Mouse (Mus musculus) splenic B cell, adult 2 months (primary cell): ENCODE data around the gene Gtf2ird1.
A peak's percentile ranks its signal among the peaks of the same experiment; 100 is the strongest.
"Not testable (repeated sequence)": the region's sequence is repeated elsewhere in the genome, so short reads cannot be mapped to it uniquely, and the experiment has no call there.

Source experiments
- DNase-seq: peaks from one replicate; pipeline ENCODE4 v3.0.0-alpha.2; 2011; ENCODE audit warnings: low read depth, low spot score
- H3K27me3 ChIP-seq: 2 replicates; pipeline ENCODE4 v1.6.1; 2012; ENCODE audit warnings: mild to moderate bottlenecking, low read length, moderate library complexity, mixed read lengths; ENCODE audit not compliant: control insufficient read depth, poor library complexity, insufficient read depth, severe bottlenecking
- H3K36me3 ChIP-seq: 2 replicates; pipeline ENCODE4 v1.6.1; 2012; ENCODE audit warnings: mild to moderate bottlenecking, low read length, moderate library complexity, mixed read lengths; ENCODE audit not compliant: control insufficient read depth, poor library complexity, insufficient read depth, severe bottlenecking

Gene Gtf2ird1

DNA sequence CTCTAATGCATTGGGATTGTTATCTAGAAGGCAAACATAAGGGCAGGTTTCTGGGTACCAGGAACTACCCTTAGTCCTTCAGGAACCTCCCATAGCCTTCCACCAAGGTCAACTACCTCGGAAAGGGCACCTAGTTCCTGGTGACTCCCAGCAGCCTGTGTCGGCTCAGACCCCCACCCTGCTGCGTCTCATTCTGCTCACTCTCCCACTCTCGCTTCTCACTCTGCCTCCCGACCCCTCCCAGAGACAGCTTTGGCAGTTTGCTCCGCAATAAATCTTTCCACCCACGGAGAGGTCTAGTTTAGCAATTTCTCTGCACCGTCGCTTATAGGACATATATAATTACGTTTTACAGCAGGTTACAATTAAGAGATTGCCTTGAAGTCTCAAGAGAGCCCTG lies 31.5 kb upstream of the Gtf2ird1 start:
- Histone ChIP-seq H3K27me3 (no peaks in the 10 kb centered on the region), H3K36me3 (no peaks in the 10 kb centered on the region)
- DNase-seq: no peak

DNA sequence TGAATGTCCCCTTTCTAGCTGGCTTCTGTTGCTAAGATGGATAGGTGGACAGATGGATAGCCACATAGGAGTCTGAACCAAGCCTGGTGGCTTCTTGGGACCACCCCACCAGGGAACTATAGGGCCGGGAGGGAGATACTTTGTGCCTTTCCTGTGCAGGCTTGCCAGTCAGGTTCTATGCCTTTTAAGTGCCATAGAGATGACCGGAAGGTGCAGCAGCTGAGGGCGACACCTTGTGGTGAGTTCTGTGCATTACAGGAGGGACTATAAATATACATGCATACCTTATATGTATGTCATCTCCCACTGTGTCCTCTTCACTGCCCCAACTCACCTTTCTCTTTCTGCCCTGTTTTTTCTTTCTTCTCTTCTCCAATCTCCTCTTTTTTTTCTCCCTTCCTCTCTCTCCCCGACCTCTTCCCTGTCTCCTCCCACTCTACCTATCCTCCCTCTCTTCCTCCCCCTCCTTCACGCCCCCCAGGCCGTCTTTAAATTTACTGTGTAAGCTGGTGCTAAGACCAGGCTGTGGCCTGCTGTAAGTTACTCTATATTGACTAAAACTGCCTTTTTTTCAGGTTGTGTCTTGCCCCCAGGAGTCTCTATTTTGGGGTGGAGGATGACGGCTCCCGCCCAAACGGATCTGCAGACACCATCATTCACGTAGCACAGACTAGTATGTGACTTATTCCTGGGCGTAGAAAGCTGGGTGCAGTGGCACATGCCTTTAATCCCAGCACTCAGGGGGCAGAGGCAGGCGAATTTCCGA lies 29.6 kb upstream of the Gtf2ird1 start:
- peak; percentile 89 for DNase-seq
- Histone ChIP-seq H3K36me3 (no peaks in the 10 kb centered on the region), H3K27me3 (no peaks in the 10 kb centered on the region)

DNA sequence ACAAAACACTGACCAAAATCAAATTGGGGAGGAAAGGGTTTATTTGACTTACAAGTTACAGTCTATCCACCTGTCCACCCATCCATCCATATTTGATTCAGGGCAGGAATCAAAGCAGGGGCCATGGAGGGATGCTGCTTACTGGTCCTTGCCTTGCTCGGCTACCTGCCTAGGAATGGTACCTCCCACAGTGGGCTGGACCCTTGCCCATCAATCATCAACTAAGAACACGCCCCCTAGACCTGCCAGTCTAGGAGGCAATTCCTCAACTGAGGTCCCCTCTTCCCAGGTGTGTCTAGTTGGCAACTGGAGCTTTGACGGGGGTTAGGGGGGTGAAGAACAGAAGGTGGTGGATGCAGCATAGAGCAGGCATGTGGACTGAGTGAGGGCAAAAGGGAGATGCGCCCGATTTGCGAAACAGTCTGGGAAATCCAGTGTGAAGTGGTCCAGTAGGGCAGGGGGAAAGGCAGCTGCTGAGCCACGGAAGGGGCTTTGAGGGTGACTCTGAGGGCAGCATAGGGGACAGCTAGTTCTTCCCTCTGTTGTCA lies 28.7 kb upstream of the Gtf2ird1 start:
- Histone ChIP-seq H3K36me3 (no peaks in the 10 kb centered on the region), H3K27me3 (no peaks in the 10 kb centered on the region)
- no peak for DNase-seq

DNA sequence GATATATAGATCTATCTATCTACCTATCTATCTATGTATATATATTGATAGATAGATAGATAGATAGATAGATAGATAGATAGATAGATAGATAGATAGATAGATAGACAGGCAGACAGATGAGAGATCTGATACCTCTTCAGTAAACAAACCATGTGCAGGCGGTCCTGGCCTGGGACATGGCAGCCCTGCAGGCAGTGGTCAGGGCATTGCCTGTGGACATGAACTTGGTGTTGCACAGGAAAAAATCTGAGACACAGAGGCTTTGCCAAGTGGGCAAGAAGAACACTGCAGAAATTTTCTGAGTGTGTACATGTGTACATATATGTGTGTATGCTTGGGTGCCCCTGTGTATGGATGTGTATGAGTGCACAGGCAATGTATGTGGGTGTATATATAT lies 26.8 kb upstream of the Gtf2ird1 start:
- Histone ChIP-seq H3K36me3 (no peaks in the 10 kb centered on the region), H3K27me3 (no peaks in the 10 kb centered on the region)
- DNase-seq: no peak

DNA sequence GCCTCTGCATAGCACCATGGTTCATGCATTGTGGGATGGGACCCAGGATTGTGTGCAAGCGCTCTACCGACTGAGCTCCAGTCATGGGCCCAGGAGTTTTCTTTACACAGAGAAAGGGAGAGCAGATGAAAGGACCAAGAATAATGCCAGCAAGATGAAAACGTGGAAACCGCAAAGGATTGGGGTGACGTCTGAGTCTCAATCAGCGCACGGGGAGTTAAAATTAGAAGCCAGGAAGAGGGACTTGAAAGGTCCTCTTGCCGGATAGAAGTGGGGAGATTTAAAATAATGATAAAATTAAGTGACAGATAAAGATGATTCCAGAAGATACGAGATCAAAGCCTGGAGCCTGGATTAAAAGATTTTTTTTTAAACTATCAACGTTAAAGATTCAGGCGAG lies 25.8 kb upstream of the Gtf2ird1 start:
- Histone ChIP-seq H3K36me3 (no peaks in the 10 kb centered on the region), H3K27me3 (no peaks in the 10 kb centered on the region)
- DNase-seq: no peak

DNA sequence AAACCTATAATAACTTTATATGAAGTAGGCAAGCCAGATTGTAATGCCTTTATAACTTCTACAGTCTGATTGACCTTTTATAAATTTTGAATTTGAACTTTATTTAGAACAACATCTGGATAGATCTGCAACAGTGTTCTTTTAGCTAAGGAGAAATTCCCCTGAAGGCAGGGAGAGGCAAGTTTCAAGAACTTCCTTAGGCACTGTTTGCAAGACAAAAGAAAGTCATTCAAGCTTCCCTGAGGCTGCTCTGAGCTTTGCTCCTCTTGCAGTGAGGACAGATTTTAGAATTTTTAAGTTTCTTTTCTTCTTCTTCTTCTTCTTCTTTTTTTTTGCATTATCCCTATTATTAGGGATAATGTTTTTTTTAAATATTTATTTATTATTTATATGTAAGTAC lies 22.4 kb upstream of the Gtf2ird1 start:
- H3K36me3 ChIP-seq, H3K27me3 ChIP-seq, DNase-seq: not testable (repeated sequence)

DNA sequence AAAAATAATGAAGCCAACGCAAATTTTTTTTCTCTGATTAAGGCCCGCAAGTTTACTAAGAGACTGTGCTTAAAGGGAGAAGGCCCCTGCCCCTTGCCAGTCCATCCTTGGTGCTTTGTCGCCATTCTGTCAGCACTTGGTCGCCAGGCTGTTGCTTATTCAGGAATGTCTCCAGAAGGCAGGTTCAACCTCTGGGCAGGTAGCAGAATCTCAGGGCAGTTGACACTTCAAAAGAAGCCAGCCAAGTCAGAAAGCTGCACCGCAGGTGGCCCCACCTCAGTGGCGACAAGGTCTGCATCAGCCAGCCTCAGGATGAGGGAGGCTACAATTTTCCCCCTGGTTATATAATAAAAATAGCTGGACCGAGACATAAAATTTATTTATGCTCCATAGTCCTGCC lies 19.2 kb upstream of the Gtf2ird1 start:
- DNase-seq, H3K36me3 ChIP-seq, H3K27me3 ChIP-seq: not testable (repeated sequence)

DNA sequence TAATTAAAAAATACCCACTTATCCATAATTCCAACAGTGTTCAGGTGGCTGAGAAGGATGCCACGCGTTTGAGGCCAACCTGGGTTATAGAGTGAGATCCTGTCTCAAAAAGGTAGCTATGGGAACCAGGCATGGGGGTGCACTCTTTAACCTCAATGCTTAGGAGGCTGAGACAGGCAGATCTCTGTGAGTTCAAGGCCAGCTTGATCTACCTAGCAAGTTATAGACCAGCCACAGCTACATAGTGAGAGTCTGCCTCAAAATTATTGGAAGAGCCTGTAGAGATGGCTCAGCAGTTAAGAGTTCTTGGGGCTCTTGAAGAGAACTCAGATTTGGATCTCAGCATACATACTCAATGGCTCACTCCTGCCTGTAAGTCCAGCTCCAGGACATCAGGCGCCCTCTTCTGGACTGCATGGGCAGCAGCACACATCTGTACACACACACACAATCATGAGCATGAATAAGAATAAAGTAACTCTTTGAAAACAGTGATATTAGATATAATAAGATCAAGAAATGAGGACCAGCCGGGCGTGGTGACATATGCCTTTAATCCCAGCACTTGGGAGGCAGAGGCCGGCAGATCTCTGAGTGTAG lies 18.6 kb upstream of the Gtf2ird1 start:
- no peaks in the 10 kb centered on the region for H3K27me3 ChIP-seq
- H3K36me3 ChIP-seq: no peaks in the 10 kb centered on the region
- DNase-seq: no peak

DNA sequence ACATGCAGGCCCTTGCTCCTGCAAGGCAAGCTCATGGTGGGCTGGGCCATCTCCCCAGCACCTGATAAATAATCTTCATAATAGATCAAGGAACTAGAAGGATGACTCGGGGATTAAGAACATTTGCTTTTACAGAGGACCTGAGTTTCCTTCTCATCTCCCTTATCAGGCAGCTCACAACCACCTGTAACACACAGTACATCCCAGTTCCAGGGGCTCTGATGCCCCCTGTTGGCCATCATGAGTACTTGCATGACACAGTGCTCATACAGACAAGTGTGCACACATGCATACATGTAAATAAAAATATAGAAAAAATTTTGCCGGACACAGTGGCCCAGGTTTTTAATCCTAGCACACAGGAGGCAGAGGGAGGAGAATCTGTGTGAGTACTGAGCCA lies 17.4 kb upstream of the Gtf2ird1 start:
- Histone ChIP-seq H3K36me3 (no peaks in the 10 kb centered on the region), H3K27me3 (no peaks in the 10 kb centered on the region)
- DNase-seq: no peak

DNA sequence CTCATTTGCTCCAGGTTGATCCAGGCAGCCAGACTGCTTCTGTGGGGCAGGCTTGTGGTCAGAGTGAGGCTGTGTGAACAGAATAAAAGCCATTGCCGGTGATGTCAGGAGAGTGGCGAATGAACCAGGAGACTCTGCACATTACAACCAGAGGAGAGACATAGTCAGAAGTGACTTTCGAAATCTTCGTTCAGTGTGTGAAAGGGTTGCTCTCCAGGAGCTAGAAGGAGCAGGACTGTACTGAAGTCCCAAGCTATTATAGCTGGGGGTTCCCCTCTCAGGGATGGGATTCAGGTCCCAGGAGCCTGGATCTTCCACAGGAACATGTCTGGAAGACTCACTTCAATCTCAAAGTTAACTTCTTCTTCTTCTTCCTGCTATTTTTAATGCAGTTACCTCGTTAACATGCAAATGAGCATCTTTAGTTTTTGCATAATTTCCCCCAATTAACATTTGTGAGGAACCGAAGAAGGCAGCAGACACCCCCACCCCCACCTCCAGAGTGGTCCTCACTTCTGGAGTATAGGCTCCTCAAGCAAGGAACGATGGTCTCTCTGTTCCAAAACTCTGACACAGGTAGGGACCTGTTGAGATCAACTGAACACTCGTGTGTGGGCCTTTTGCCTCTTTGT lies 14.1 kb upstream of the Gtf2ird1 start:
- no peak for DNase-seq
- H3K36me3 ChIP-seq: no peaks in the 10 kb centered on the region
- no peaks in the 10 kb centered on the region for H3K27me3 ChIP-seq

DNA sequence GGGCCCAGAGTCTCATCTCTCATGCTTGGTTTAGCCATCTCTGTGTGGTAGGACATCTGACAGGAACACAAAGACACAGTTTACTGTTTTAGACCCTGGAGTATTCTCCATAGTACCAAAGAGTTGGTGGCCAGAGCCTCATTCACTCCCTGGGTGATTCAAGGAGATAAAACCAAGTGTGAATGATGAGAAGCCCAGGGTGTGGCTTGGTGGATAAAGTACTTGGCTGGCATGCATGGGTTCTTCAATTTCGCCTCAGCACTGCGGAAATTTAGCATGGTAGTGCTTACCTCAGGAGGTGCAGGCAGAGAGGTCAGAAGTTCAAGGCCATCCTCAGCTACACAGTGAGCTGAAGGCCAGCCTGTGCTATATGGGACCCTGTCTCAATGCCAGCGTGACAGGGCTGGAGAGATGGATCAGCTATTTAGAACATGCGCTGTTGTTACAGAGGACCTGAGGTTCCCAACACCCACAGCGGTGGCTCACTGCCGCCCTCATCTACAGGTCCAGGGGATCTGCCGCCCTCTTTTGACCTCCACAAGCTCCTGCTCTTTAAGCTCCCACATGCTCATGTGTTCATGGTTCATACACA lies 13.1 kb upstream of the Gtf2ird1 start:
- H3K27me3 ChIP-seq: no peaks in the 10 kb centered on the region
- no peaks in the 10 kb centered on the region for H3K36me3 ChIP-seq
- DNase-seq: no peak

DNA sequence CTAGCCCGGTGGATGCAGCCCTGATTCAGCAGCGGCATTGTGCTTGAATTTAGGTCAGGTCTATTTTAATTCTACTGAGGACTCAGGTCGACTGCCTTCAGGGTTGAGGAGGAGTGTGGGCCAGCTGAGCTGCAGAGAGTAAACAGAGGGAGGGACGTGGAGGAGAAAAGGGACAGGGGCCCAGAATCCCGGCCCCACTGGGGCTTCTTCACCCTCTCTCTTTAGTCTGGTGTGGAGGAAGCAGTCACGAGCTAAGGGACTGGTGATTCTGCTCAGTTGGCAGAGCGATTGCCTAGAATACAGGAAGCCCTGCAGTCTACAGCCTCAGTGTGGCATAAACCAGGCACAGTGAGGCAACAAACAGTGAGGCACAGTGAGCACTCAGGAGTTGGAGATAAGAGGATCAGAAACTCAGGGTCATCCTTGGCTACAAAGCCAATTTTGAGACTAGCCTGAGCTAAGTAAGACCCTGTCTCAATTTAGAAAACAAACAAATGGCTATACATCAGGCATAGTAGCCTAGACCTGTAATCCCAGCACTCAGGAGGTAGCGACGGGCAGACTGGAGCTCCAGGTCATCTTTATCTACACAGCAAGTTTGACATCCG lies 11.7 kb upstream of the Gtf2ird1 start:
- DNase-seq: no peak
- H3K36me3 ChIP-seq: no peaks in the 10 kb centered on the region
- H3K27me3 ChIP-seq: no peaks in the 10 kb centered on the region

DNA sequence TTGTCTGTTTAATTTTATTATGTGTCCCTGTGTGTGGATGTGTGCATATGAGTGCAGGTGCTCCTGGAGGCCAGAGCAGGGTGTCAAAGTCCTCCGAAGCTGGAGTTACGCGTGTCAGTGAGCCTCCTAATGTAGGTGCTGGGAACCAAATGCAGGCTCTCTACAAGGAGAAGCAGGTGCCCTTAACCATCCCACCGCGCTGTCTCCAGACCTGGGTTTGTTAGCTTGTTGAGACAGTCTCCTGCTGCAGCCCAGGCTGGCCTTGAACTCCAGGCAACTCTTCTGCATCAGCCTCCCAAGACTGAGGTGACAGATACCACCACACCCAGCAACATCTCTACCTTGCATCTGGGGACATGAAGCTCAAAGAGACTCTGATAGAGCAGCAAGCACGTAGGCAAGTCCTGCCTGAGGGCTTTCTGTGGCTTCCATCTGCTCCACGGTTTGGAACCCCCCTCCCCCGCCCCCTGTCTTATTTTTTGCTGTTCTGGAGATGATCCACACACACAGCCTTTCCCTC lies 10.6 kb upstream of the Gtf2ird1 start:
- no peak for DNase-seq
- no peaks in the 10 kb centered on the region for H3K36me3 ChIP-seq
- H3K27me3 ChIP-seq: no peaks in the 10 kb centered on the region

DNA sequence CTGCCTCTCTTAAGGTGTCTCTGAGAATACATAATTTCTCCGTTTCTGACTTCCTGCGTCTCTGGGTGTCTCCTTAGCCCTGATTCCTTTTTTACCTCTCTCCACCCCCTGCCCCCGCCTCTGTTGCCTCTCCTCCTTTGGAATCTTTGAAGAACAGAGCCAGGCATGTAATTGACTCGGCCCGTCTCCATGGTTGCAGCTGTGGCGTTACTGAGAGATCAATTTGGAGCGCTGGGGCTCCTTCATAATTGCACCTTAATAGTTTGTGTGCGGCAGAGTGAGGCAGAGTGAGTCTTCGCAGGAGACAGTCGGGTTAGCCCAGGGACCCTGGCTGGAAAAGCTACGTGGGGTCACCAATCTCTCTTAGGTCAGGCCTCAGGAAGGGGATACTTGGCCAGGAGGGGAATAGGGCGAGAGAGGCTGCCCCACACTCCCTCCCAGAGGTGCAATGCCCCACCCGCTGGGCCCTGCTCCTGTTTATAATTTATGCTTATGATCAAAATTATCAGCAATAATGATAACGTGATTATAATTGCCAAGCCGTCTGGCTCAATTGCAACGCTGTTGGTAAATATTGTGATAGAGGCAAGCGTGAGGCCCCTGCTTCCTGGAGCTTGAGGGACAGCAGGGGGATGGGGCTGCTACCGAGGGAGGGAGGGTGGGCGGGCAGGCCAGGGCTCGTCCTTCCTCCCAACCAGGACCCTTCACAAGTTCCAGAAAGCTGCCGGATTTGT lies 9.9 kb upstream of the Gtf2ird1 start:
- no peak for DNase-seq
- Histone ChIP-seq H3K36me3 (no peaks in the 10 kb centered on the region), H3K27me3 (no peaks in the 10 kb centered on the region)
